Mouse (Mus musculus) midbrain, embryonic 11.5 days (tissue): Measurements from ENCODE around the gene Ostm1. TPM values are rescaled to one million over a fixed set of nuclear protein-coding genes. Genes with fewer than 3 reads are reported as not detected.

Source experiments
- ATAC-seq: fragments of 200-750 bp; cut with Nextera tagmentation; 2 replicates; pipeline ENCODE4 v1.8.0; 2017; ENCODE audit warnings: moderate TSS enrichment, moderate library complexity; ENCODE audit not compliant: low FRiP score
- DNase-seq: peaks from one replicate; pipeline ENCODE4 v3.0.0; 2015; ENCODE audit warnings: low spot score; ENCODE audit errors: missing footprints
- H3K27ac ChIP-seq: fragments of 300-500 bp; sonication (generic); 2 replicates; pipeline ENCODE4 v1.5.1; 2014; ENCODE audit warnings: low read depth, low read length
- H3K27me3 ChIP-seq: fragments of 300-500 bp; sonication (generic); 2 replicates; pipeline ENCODE4 v1.6.1; 2014; ENCODE audit warnings: mild to moderate bottlenecking, low read length, moderate library complexity, mixed read lengths; ENCODE audit not compliant: control insufficient read depth, insufficient read depth
- H3K36me3 ChIP-seq: fragments of 300-500 bp; sonication (generic); 2 replicates; pipeline ENCODE4 v1.6.1; 2014; ENCODE audit warnings: mild to moderate bottlenecking, low read length, moderate library complexity, mixed read lengths; ENCODE audit not compliant: control insufficient read depth, insufficient read depth
- H3K4me1 ChIP-seq: fragments of 300-500 bp; sonication (generic); 2 replicates; pipeline ENCODE4 v1.6.1; 2014; ENCODE audit warnings: low read length; ENCODE audit not compliant: control insufficient read depth, insufficient read depth
- H3K4me2 ChIP-seq: fragments of 300-500 bp; sonication (generic); 2 replicates; pipeline ENCODE4 v1.6.1; 2014; ENCODE audit warnings: mild to moderate bottlenecking, moderate library complexity
- H3K4me3 ChIP-seq: fragments of 300-500 bp; sonication (generic); 2 replicates; pipeline ENCODE4 v1.5.1; 2014; ENCODE audit warnings: low read depth, low read length
- H3K9ac ChIP-seq: fragments of 300-500 bp; sonication (generic); 2 replicates; pipeline ENCODE4 v1.6.1; 2014; ENCODE audit warnings: low read length
- H3K9me3 ChIP-seq: fragments of 300-500 bp; sonication (generic); 2 replicates; pipeline ENCODE4 v1.6.1; 2016; ENCODE audit warnings: low read length; ENCODE audit not compliant: control insufficient read depth
- WGBS: fragments of 180-500 bp; shearing (Covaris S2); extraction: QIAGEN DNeasy Blood & Tissue Kit; methylation state at CpG from one replicate; pipeline ENCODE4 v1.1.7; 2014; 5-methylcytosine and 5-hydroxymethylcytosine counted together
- polyA plus RNA-seq: library from polyadenylated mRNA; unstranded; fragments of >200 nt; fragmentation: Nextera tagmentation; extraction: Ambion mirVana; gene quantifications from 2 replicates; pipeline ENCODE4 v1.2.1, GENCODE M21; 2014

Ostm1 gene
- polyA plus RNA-seq, 1 experiment from 2014 or later: 28.5 TPM

DNA sequence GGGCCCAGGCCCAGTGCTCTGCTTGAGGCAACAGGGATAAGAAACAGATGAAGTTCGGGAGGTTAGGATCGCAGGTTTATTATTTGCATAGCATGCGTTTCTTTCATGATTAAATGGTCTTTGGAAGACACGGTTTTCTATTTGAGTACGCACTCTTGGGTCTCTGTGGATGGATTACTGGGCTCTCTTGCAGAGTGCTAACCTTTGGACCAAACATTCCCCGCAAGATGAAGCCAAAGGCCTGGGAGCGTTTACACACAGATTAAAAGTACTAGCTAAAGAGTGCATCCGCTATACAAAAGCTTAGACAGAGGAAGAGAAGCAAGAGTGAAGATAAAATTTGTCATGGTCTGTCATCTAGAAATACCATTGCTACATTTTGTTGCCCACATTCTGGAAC is 98.8 kb downstream of the Ostm1 start:
- peaks cover 9% of the 10 kb centered on the region for H3K4me1 ChIP-seq
- H3K4me3 ChIP-seq: no peak overlapping the region
- ATAC-seq (no peak), DNase-seq (no peak)
- H3K9me3 ChIP-seq: no peaks in the 10 kb centered on the region
- no peaks in the 10 kb centered on the region for H3K36me3 ChIP-seq
- 84% methylated on average over 8 of the region's 8 CpGs for WGBS
- H3K27ac ChIP-seq: no peak overlapping the region
- no peak overlapping the region for H3K4me2 ChIP-seq
- no peaks in the 10 kb centered on the region; the same call in 1 of the 2 replicates for H3K27me3 ChIP-seq
- no peak overlapping the region for H3K9ac ChIP-seq

DNA sequence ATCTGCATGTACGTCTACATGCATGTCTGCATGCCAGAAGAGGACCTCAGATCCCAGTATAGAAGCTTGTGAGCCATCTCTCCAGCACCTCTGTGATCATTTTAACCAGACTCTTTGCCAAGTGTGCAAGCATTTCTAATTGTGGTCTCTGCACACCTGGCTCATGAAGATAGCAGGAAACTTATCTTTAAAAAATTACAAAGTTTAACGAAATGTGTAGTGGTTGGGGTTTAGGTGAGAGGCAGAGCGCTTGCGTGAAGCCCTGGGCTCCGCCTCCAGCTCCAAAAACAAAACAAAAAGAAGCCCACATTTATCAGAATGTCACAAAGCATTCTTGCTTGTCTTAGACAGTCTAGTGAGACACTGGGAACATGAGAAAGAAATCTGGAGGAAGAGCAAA is 104.3 kb downstream of the Ostm1 start:
- H3K4me3 ChIP-seq: no peak overlapping the region
- no peak overlapping the region for H3K4me2 ChIP-seq
- no peaks in the 10 kb centered on the region for H3K27me3 ChIP-seq
- no peak overlapping the region for H3K27ac ChIP-seq
- ATAC-seq (no peak), DNase-seq (peak; percentile 17)
- peaks cover 8% of the 10 kb centered on the region; the same call in 1 of the 2 replicates for H3K4me1 ChIP-seq
- 87% methylated on average over 5 of the region's 5 CpGs for WGBS
- H3K9me3 ChIP-seq: no peaks in the 10 kb centered on the region
- H3K9ac ChIP-seq: no peak overlapping the region
- H3K36me3 ChIP-seq: no peaks in the 10 kb centered on the region

DNA sequence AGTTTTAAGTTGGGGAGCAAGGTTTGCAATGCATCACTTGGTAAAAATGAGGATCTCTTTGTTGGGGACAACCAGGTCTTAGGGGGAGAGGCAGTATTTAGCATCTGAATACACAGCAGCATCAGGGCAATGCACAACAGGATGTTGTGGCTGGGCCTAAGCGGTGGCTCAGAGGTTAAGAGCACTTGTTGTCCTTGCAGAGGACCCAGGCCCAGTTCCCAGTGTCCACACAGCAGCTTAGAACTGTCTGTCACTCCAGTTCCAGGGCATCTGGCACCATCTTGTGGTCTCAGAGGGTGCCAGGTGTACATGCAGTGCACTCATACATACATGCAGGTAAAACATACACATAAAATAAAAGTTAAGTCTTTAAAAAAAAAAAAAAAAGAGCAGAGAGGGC is 106.1 kb downstream of the Ostm1 start:
- Histone ChIP-seq H3K4me3 (no peak overlapping the region), H3K27ac (no peak overlapping the region), H3K9ac (no peak overlapping the region), H3K9me3 (no peaks in the 10 kb centered on the region), H3K36me3 (no peaks in the 10 kb centered on the region), H3K27me3 (no peaks in the 10 kb centered on the region), H3K4me1 (peaks cover 8% of the 10 kb centered on the region; the same call in 1 of the 2 replicates), H3K4me2 (no peak overlapping the region)
- WGBS: 68% methylated on average over 1 of the region's 1 CpGs
- DNase-seq: peak; percentile 39
- no peak for ATAC-seq

DNA sequence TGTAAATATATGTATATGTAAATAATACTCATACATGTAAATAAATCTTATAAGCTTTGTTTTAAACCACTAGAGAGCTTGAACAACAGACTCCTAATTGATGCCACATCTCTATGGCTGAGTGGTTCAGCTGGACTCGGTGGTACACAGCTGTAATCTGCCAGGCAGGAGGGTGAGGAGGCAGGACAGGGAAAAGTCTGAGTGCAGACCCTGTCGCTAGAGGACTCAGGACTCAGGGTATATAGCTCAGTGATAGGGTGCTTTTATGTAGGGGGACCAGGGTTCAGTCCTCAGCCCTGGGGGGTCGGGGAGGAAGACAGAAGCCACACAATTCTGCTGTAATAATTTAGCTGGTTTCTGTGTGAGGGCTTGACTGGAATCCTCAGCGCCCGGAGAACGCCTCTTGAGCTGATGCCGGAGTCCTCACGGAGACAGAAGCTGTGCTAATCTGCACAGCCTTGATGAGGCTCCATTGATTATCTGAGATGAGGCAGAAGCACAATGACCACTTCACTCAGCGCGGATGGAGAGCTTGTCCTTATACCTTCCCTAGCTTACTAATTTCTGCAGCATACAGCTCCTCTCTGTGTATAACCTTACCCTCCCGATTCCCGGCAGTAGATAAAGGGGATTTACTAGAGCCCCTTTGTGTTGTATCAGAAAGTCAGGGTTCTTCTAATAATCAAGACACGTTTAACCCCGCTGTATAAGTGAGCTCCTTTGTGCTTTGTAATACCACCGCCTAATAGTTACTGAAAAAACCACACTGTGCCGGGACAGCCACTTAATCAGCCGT is 106.8 kb downstream of the Ostm1 start:
- WGBS: 42% methylated on average over 17 of the region's 17 CpGs
- Histone ChIP-seq H3K27ac (peak overlapping the region; percentile 58), H3K4me1 (peaks cover 8% of the 10 kb centered on the region; the same call in 1 of the 2 replicates), H3K4me2 (peak overlapping the region; percentile 1; the same call in 1 of the 2 replicates), H3K27me3 (no peaks in the 10 kb centered on the region), H3K9me3 (no peaks in the 10 kb centered on the region), H3K36me3 (no peaks in the 10 kb centered on the region), H3K4me3 (no peak overlapping the region), H3K9ac (peak overlapping the region; percentile 18; the same call in 1 of the 2 replicates)
- peak; percentile 69 for ATAC-seq
- DNase-seq: peak; percentile 85

DNA sequence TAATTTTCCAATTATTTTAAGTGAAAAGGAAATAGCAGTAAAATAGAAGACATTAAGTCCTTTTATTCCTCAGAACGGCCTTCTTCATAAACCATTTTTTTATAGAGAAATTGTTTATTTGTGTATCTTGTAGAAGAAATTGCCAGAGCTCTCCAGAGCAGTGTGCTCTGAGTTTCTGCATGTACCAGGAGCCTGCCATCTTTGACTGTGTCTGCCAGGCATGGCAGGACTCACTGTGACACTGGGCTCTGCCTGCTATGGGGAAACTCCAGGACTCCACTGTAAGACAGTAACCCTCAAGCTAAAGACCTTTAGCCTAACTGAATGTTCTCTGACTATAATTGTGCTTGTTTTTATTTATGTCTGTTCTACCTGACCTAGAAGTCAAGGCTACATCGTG is 107.4 kb downstream of the Ostm1 start:
- Histone ChIP-seq H3K36me3 (no peaks in the 10 kb centered on the region), H3K27me3 (no peaks in the 10 kb centered on the region), H3K9me3 (no peaks in the 10 kb centered on the region), H3K4me3 (no peak overlapping the region), H3K4me1 (peaks cover 8% of the 10 kb centered on the region; the same call in 1 of the 2 replicates), H3K4me2 (no peak overlapping the region; the same call in 1 of the 2 replicates), H3K9ac (no peak overlapping the region; the same call in 1 of the 2 replicates), H3K27ac (no peak overlapping the region)
- 71% methylated on average over 2 of the region's 2 CpGs for WGBS
- ATAC-seq (no peak), DNase-seq (no peak)

DNA sequence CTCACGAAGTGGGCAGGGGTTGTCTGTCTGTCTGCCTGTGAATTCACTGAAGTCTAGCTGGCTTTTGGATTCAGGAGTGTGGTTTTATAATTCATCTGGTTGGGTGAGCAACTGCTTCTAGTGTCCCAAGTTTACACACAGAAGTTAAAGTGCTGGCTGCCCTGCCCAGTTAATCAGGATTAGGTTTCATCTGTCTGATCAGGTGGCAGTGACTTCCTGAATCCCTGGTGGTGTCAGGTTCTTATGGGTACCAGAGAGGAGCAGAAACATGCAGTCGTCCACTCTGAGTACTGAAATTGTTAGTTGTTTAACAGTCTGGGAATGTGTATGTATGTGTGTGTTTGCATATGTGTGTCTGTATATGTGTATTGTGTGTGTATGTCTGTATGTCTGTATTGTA is 108.5 kb downstream of the Ostm1 start:
- DNase-seq (no peak), ATAC-seq (no peak)
- Histone ChIP-seq H3K4me2 (no peak overlapping the region), H3K4me1 (peaks cover 8% of the 10 kb centered on the region; the same call in 1 of the 2 replicates), H3K4me3 (no peak overlapping the region), H3K9ac (no peak overlapping the region), H3K9me3 (no peaks in the 10 kb centered on the region), H3K27ac (no peak overlapping the region), H3K27me3 (no peaks in the 10 kb centered on the region), H3K36me3 (no peaks in the 10 kb centered on the region)
- WGBS: 78% methylated on average over 2 of the region's 2 CpGs

DNA sequence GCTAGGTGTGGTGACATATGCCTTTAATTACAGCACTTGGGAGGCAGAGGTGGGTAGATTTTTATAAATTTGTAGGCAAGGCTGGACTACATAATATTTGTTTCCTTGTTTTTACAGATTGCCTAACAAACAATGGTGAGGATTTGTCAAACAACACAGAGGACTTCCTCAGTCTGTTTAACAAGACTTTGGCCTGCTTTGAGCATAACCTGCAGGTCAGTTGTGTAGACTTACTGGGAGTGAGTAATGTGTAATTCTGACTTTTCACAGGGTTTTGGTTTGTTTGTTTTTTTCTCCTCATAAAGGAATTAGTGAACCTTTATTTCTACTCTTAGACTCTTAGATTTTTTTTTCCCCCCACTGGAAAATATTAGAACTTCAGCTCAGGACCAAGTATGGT is 109.2 kb downstream of the Ostm1 start:
- Histone ChIP-seq H3K27ac (no peak overlapping the region), H3K36me3 (no peaks in the 10 kb centered on the region), H3K4me3 (no peak overlapping the region), H3K9me3 (no peaks in the 10 kb centered on the region), H3K27me3 (no peaks in the 10 kb centered on the region), H3K9ac (no peak overlapping the region), H3K4me1 (peaks cover 8% of the 10 kb centered on the region; the same call in 1 of the 2 replicates), H3K4me2 (no peak overlapping the region)
- ATAC-seq (no peak), DNase-seq (no peak)

DNA sequence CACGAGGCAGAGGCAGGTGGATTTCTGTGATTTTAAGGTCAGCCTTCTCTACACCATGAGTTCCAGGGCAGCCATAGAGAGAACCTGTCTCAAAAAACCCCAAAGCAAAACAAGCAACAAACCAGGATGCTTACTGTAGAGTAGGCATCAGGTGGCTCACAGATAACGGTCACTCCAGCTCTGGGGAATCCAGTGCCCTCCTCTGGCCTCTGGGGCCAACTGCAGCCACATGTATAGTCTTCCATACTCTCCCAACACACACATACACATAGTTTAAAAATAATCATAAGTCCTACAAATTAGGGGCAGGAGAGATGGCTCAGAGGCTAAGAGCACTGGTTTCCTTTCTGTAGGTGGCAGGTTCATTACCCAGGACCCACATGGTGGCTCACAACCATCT is 109.9 kb downstream of the Ostm1 start:
- Histone ChIP-seq H3K36me3 (no peaks in the 10 kb centered on the region), H3K27me3 (no peaks in the 10 kb centered on the region), H3K9me3 (no peaks in the 10 kb centered on the region), H3K9ac (no peak overlapping the region), H3K4me1 (peaks cover 8% of the 10 kb centered on the region; the same call in 1 of the 2 replicates), H3K4me2 (no peak overlapping the region), H3K4me3 (no peak overlapping the region), H3K27ac (no peak overlapping the region)
- ATAC-seq (no peak), DNase-seq (no peak)
- WGBS: 69% methylated on average over 2 of the region's 2 CpGs

DNA sequence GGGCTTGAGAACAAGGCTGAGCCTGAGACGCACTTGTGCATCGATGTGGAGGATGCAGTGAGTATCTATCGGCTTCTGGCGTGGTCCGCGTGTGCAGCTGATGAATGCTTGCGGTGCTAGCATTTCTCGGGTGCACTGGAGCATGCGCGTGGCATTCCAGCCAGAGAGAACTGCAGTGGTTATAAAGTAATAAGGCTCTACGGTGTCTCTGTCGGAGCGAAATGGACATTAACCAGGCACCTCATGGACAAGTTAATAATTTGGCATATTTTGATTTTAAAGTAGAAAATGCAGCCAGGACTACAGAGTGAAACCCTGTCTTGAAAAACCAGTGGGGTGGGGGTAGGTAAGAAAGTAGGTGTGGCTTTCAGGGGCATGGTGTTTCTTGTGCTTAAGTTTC is 112.7 kb downstream of the Ostm1 start:
- 84% methylated on average over 13 of the region's 13 CpGs for WGBS
- ATAC-seq: no peak

More for the DNA sequence above, 112.7 kb downstream of the Ostm1 start:
- Histone ChIP-seq H3K9me3 (no peaks in the 10 kb centered on the region), H3K36me3 (no peaks in the 10 kb centered on the region), H3K4me2 (no peak overlapping the region), H3K27ac (no peak overlapping the region), H3K27me3 (no peaks in the 10 kb centered on the region), H3K9ac (no peak overlapping the region), H3K4me3 (no peak overlapping the region), H3K4me1 (no peaks in the 10 kb centered on the region)
- no peak for DNase-seq
